Mouse (Mus musculus) G1E-ER4 (cell line): ENCODE results near the gene Olfr945. TPM values are rescaled to one million over a fixed set of nuclear protein-coding genes. Genes with fewer than 3 reads are reported as not detected.

Experiments
- GATA1 ChIP-seq: IDR thresholded peaks from one replicate; pipeline ENCODE4 v1.8.0; 2012; ENCODE audit warnings: low read length, inconsistent platforms
- polyA plus RNA-seq: library from polyadenylated mRNA; stranded (reverse); fragments of >175 nt; gene quantifications from 2 replicates; pipeline ENCODE4 v1.2.3, GENCODE M21; 2012

Olfr945 gene
- not detected in 2 replicates for polyA plus RNA-seq

DNA sequence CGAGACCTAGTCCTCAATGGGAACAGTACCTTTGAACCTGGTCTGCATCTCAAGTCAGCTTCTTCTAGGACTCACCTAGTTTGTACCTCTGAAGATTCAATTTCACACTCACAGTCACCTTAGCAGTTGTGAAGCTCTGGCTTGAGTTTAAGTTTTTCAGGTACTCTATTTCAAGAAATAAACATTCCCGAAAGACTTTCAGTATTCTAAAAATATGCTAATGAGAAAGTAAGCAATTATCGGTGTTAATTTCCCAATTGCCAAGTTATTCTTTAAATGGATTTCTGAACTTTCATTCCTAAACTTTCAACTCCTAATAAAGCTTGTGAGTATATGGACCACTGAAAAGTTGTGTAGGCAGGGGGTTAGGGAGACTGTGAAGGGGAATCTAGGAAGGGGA, at the start of gene Olfr945:
Gene Olfr945, minus strand, starts transcription at position 101 of the 400 bp plus-strand sequence.
- no peak for TF ChIP-seq GATA1

DNA sequence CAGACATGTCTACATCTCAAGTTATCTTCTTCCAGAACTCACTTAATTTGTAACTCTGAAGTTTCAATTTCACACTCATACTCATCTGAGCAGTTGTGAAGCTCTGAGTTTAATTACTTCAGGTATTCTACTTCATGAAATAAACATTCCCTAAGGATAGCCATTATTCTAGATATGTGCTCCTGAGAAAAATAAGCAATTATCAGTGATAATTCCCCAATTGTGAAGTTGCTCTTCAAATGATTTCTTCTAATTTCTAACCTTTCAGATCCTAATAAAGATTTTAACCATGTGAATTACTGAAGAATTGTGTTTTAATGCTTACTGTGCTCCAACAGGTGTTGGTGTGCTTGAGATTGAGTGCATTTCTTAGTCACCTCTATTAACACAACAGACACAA, 49.3 kb upstream of the Olfr945 start, which contains the start of gene Olfr948:
Gene Olfr948, minus strand, starts transcription at position 101 of the 400 bp plus-strand sequence.
- TF ChIP-seq GATA1, result no peak

DNA sequence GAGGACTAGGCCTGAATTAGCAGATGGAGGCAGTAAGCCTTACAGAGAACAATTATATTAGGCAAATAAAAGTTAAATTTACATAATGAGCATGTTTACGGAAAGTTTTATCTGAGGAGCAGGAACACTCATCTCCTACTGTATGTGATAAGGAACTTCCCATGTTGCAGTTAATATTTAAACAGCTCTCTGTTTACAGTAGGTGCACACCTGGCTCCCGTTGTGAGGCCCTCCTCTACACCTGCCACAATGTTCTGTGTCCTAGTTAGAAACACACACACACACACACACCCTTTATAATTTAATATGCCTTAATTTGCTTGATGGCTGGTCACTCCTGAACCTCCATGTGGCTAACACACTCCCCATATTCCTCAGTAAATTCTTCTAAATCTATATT, 10.5 kb upstream of the Olfr945 start:
- TF ChIP-seq GATA1, result no peak

DNA sequence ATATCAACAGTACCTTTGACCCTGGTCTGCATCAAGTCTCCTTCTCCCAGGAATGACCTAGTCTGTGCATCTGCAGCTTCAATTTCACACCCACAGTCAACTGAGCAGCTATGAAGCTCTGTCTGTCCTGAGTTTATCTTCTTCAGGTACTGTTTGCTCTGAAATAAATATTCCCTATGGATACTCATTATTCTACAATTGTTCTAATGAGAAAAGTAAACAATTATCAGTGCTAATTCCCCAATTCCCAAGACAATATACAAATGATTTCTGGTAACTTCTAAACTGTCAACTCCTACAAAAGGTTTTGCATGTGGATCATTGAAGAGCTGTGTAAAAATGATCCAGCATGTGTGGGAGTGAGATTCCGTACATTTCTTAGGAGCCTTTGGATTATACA, 26.7 kb downstream of the Olfr945 start, which contains the start of gene Olfr1537:
Gene Olfr1537, minus strand, starts transcription at position 101 of the 400 bp plus-strand sequence.
- TF ChIP-seq GATA1, result no peak

Other genes starting within 250 kb of the Olfr945 start
- not detected in 2 replicates for gene Olfr937, start 211.9 kb downstream of the Olfr945 start, polyA plus RNA-seq
- gene Olfr938, start 197.9 kb downstream of the Olfr945 start, polyA plus RNA-seq, result not detected in 2 replicates
- not detected in 2 replicates for gene Olfr27, start 148.7 kb downstream of the Olfr945 start, polyA plus RNA-seq
- gene Olfr943, start 110.5 kb downstream of the Olfr945 start, polyA plus RNA-seq, result not detected in 2 replicates
- not detected in 2 replicates for gene Olfr944, start 74.9 kb downstream of the Olfr945 start, polyA plus RNA-seq
- not detected in 2 replicates for gene Olfr1537, start 26.8 kb downstream of the Olfr945 start, polyA plus RNA-seq
- gene Olfr948, start 49.2 kb upstream of the Olfr945 start, polyA plus RNA-seq, result not detected in 2 replicates
- not detected in 2 replicates for gene Olfr951, start 110.6 kb upstream of the Olfr945 start, polyA plus RNA-seq
- gene Olfr952, start 150.3 kb upstream of the Olfr945 start, polyA plus RNA-seq, result not detected in 2 replicates
- gene Olfr954, start 179.9 kb upstream of the Olfr945 start, polyA plus RNA-seq, result not detected in 2 replicates
- gene Olfr955, start 195.1 kb upstream of the Olfr945 start, polyA plus RNA-seq, result not detected in 2 replicates
- gene Olfr44, start 217.2 kb upstream of the Olfr945 start, polyA plus RNA-seq, result not detected in 2 replicates
- not detected in 2 replicates for gene Olfr957, start 239.0 kb upstream of the Olfr945 start, polyA plus RNA-seq